Mouse (Mus musculus) ES-Bruce4 (cell line): Measurements from ENCODE around the gene Arhgef25. TPM values are rescaled to one million over a fixed set of nuclear protein-coding genes. Genes with fewer than 3 reads are reported as not detected.
"Not testable (repeated sequence)": the region's sequence is repeated elsewhere in the genome, so short reads cannot be mapped to it uniquely, and the experiment has no call there.

ENCODE experiments used
- H3K27ac ChIP-seq: 2 replicates; pipeline ENCODE4 v1.5.1; 2012; ENCODE audit warnings: low read length, inconsistent platforms; ENCODE audit not compliant: insufficient read depth
- H3K27me3 ChIP-seq: 2 replicates; pipeline ENCODE4 v1.6.1; 2012; ENCODE audit warnings: mild to moderate bottlenecking, low read length, inconsistent platforms; ENCODE audit not compliant: control insufficient read depth, poor library complexity, insufficient read depth, severe bottlenecking
- H3K36me3 ChIP-seq: 2 replicates; pipeline ENCODE4 v1.6.1; 2012; ENCODE audit warnings: inconsistent platforms, mild to moderate bottlenecking, low read length, moderate library complexity; ENCODE audit not compliant: control insufficient read depth, poor library complexity, insufficient read depth, severe bottlenecking
- H3K4me1 ChIP-seq: one replicate; pipeline ENCODE4 v1.8.1; 2011; ENCODE audit warnings: low read length; ENCODE audit not compliant: control insufficient read depth, insufficient read depth
- H3K4me3 ChIP-seq: 2 replicates; pipeline ENCODE4 v1.5.1; 2011; ENCODE audit warnings: low read depth, mild to moderate bottlenecking, low read length
- H3K9ac ChIP-seq: 2 replicates; pipeline ENCODE4 v1.6.1; 2012; ENCODE audit warnings: low read depth, mild to moderate bottlenecking, inconsistent platforms; ENCODE audit not compliant: poor library complexity, severe bottlenecking
- H3K9me3 ChIP-seq: replicated peaks from 2 replicates; pipeline ENCODE4 v1.6.1; 2012; ENCODE audit warnings: mild to moderate bottlenecking, low read length, inconsistent platforms; ENCODE audit not compliant: control insufficient read depth, poor library complexity, insufficient read depth, severe bottlenecking
- CTCF ChIP-seq: IDR thresholded peaks from one replicate; pipeline ENCODE4 v1.8.1; 2011; ENCODE audit warnings: low read depth, low read length
- EP300 ChIP-seq: IDR thresholded peaks from 2 replicates; pipeline ENCODE4 v1.6.1; 2011; ENCODE audit warnings: low read depth, low read length; ENCODE audit not compliant: insufficient read depth
- POLR2A ChIP-seq: IDR thresholded peaks from one replicate; pipeline ENCODE4 v1.8.1; 2011; ENCODE audit warnings: low read length; ENCODE audit not compliant: insufficient read depth
- polyA plus RNA-seq: library from polyadenylated mRNA; stranded (reverse); fragments of >200 nt; gene quantifications from 2 replicates; pipeline ENCODE4 v1.2.4, GENCODE M21; 2011; ENCODE audit warnings: low read depth; ENCODE audit not compliant: missing spikeins, insufficient read depth, insufficient read length

Gene Arhgef25
- polyA plus RNA-seq, 1 experiment, result 54.3 TPM

DNA sequence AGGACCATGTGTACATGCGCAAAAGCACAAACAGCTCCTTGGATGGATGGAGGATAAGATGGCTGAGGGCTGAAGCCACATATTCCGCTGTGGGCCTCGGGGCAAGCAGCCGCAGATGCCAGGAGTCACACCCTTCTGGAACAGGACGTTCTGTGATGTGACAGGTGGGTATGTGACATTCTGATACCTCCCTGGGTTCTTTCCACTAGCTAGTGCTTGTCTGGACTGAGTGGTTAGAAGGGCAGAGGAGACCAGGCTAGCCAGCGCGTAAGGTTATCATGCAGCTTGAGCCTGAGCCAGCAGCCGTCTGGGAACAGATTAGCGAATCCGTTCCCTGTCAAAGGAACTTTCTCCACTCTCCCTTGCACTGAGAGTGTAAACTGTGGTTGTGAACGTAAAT lies 48.9 kb downstream of the Arhgef25 start:
- Histone ChIP-seq H3K4me1 (no peaks in the 10 kb centered on the region), H3K27me3 (no peaks in the 10 kb centered on the region), H3K27ac (no peak overlapping the region), H3K4me3 (no peak overlapping the region), H3K36me3 (no peaks in the 10 kb centered on the region), H3K9ac (no peak overlapping the region), H3K9me3 (no peaks in the 10 kb centered on the region; the same call in 1 of the 2 replicates)
- no peak for TF ChIP-seq POLR2A
- TF ChIP-seq CTCF, result no peak
- TF ChIP-seq EP300, result no peak

- no peaks in the 10 kb centered on the region for H3K36me3 ChIP-seq
- H3K4me1 ChIP-seq, result peaks cover 3% of the 10 kb centered on the region
- no peak overlapping the region for H3K27ac ChIP-seq
- H3K27me3 ChIP-seq, result no peaks in the 10 kb centered on the region
- H3K9ac ChIP-seq, result no peak overlapping the region
- TF ChIP-seq POLR2A (no peak), CTCF (no peak), EP300 (no peak)
- H3K4me3 ChIP-seq, result no peak overlapping the region
- H3K9me3 ChIP-seq, result no peaks in the 10 kb centered on the region; the same call in 1 of the 2 replicates
Measured at GRCm38 (mm10) chr10:127138328-127139141, 51.3 kb downstream of the Arhgef25 start.

- no peaks in the 10 kb centered on the region for H3K27me3 ChIP-seq
- H3K9me3 ChIP-seq, result no peaks in the 10 kb centered on the region; the same call in 1 of the 2 replicates
- peaks cover 3% of the 10 kb centered on the region for H3K4me1 ChIP-seq
- no peak overlapping the region for H3K27ac ChIP-seq
- no peak overlapping the region for H3K9ac ChIP-seq
- no peak overlapping the region for H3K4me3 ChIP-seq
- no peak for TF ChIP-seq POLR2A
- no peak for TF ChIP-seq CTCF
- no peak for TF ChIP-seq EP300
- no peaks in the 10 kb centered on the region for H3K36me3 ChIP-seq
Measured at GRCm38 (mm10) chr10:127137896-127138295, 52.0 kb downstream of the Arhgef25 start.

DNA sequence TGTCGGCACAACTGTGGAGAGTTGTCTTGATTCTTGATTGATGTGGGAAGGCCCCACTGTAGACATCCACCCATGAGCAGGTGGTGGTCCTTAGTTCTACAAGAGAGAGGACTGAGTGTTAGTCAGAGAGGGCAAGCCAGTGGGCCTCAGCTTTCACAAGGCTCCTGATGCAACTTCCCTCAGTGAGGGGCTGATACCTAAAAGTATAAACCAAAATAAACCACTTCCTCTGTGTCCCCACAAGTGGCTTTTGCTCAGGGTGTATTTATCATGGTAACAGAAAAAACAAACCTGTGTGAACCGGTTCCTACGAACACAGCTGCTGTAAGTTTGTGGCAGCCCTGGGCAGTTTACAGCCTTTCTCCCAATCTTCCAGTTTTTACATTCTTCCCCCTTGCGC lies 53.4 kb downstream of the Arhgef25 start:
- Histone ChIP-seq H3K4me1 (peaks cover 4% of the 10 kb centered on the region), H3K9ac (no peak overlapping the region), H3K9me3 (no peaks in the 10 kb centered on the region), H3K27me3 (no peaks in the 10 kb centered on the region), H3K4me3 (no peak overlapping the region), H3K36me3 (no peaks in the 10 kb centered on the region), H3K27ac (no peak overlapping the region)
- TF ChIP-seq EP300 (no peak), CTCF (no peak), POLR2A (no peak)

DNA sequence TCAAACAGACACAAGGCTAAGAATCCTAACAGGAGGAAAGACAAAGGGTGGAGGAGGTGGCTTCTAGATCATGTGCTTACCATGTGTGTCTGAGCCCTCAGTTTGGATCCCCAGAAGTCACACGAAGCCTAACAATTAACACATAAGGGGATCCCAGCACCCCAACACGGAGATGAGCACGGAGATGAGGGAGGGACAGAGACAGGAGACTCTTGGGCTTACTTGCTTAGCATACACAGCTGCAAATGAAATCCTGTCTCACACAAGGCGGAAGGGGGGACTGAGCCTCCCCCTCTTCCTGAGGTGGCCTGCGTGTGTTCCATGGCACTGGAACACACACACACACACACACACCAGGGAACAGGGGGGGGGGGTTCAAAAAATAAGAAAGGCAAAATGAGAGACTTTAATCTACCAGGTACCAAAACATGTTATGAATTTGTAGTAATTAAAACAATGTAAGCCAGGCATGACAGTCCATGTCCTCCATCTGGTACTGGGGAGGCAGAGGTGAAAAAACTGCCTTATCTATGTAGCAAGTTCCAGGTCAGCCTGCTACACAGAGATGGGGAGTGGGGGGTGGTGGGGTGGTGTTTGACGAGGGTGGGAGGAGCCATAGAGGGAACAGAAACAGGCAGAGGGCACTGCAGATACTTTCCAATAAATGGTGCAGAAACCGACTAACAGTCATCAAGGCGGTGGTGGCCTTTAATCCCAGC lies 54.6 kb downstream of the Arhgef25 start:
- Histone ChIP-seq H3K9me3 (no peaks in the 10 kb centered on the region), H3K27me3 (no peaks in the 10 kb centered on the region), H3K36me3 (no peaks in the 10 kb centered on the region), H3K9ac (no peak overlapping the region), H3K4me3 (no peak overlapping the region), H3K4me1 (peaks cover 6% of the 10 kb centered on the region), H3K27ac (no peak overlapping the region)
- TF ChIP-seq CTCF, result no peak
- no peak for TF ChIP-seq POLR2A
- TF ChIP-seq EP300, result no peak

- not testable (repeated sequence) for H3K4me3 ChIP-seq, H3K4me1 ChIP-seq, H3K27ac ChIP-seq, H3K9ac ChIP-seq, H3K27me3 ChIP-seq, H3K36me3 ChIP-seq, H3K9me3 ChIP-seq
- peak; percentile 23 for TF ChIP-seq CTCF
Measured at GRCm38 (mm10) chr10:127134394-127135035, 55.4 kb downstream of the Arhgef25 start.

Other genes starting within 250 kb of the Arhgef25 start
- gene Ctdsp2, start 211.4 kb downstream of the Arhgef25 start, polyA plus RNA-seq, result 60.9 and 62.0 TPM in 2 replicates
- gene Avil, start 189.4 kb downstream of the Arhgef25 start, polyA plus RNA-seq, result 0.19 and 0.78 TPM in 2 replicates
- 40.6 and 47.9 TPM in 2 replicates for gene Tsfm, start 159.2 kb downstream of the Arhgef25 start, polyA plus RNA-seq
- gene Mettl1, start 148.7 kb downstream of the Arhgef25 start, polyA plus RNA-seq, result 20.2 and 22.8 TPM in 2 replicates
- 0.41 and 0.51 TPM in 2 replicates for gene Eef1akmt3, start 148.6 kb downstream of the Arhgef25 start, polyA plus RNA-seq
- 0.42 TPM in 1 of 2 replicates, not detected in the other for gene Cyp27b1, start 141.8 kb downstream of the Arhgef25 start, polyA plus RNA-seq
- 8.8 and 9.5 TPM in 2 replicates for gene March9, start 129.9 kb downstream of the Arhgef25 start, polyA plus RNA-seq
- 619 and 675 TPM in 2 replicates for gene Cdk4, start 126.5 kb downstream of the Arhgef25 start, polyA plus RNA-seq
- 71.0 and 75.9 TPM in 2 replicates for gene Tspan31, start 119.8 kb downstream of the Arhgef25 start, polyA plus RNA-seq
- 0.72 and 0.85 TPM in 2 replicates for gene Agap2, start 114.8 kb downstream of the Arhgef25 start, polyA plus RNA-seq
- 14.1 and 16.7 TPM in 2 replicates for gene Os9, start 69.0 kb downstream of the Arhgef25 start, polyA plus RNA-seq
- 7.7 and 9.5 TPM in 2 replicates for gene B4galnt1, start 24.9 kb downstream of the Arhgef25 start, polyA plus RNA-seq
- gene Slc26a10, start 9.4 kb downstream of the Arhgef25 start, polyA plus RNA-seq, result 24.6 and 35.2 TPM in 2 replicates
- 49.8 and 50.8 TPM in 2 replicates for gene Dtx3, start 5.6 kb upstream of the Arhgef25 start, polyA plus RNA-seq
- gene Pip4k2c, start 21.5 kb upstream of the Arhgef25 start, polyA plus RNA-seq, result 36.7 and 39.2 TPM in 2 replicates
- gene Kif5a, start 73.3 kb upstream of the Arhgef25 start, polyA plus RNA-seq, result 7.3 and 8.0 TPM in 2 replicates
- gene Dctn2, start 76.3 kb upstream of the Arhgef25 start, polyA plus RNA-seq, result 124 and 125 TPM in 2 replicates
- 26.2 and 26.7 TPM in 2 replicates for gene Mbd6, start 98.9 kb upstream of the Arhgef25 start, polyA plus RNA-seq
- 129 and 136 TPM in 2 replicates for gene Mars, start 121.7 kb upstream of the Arhgef25 start, polyA plus RNA-seq
- gene Arhgap9, start 131.9 kb upstream of the Arhgef25 start, polyA plus RNA-seq, result 8.5 and 9.1 TPM in 2 replicates
- 19.8 and 21.4 TPM in 2 replicates for gene Gli1, start 151.9 kb upstream of the Arhgef25 start, polyA plus RNA-seq
- not detected in 2 replicates for gene Inhbe, start 164.3 kb upstream of the Arhgef25 start, polyA plus RNA-seq
- not detected in 2 replicates for gene Inhbc, start 180.3 kb upstream of the Arhgef25 start, polyA plus RNA-seq
- gene R3hdm2, start 190.2 kb upstream of the Arhgef25 start, polyA plus RNA-seq, result 107 and 122 TPM in 2 replicates